Mouse (Mus musculus) urinary bladder, postnatal 25 days (tissue): ENCODE data around the gene Tjp2.
A peak's percentile ranks its signal among the peaks of the same experiment; 100 is the strongest.
"Not testable (repeated sequence)": the region's sequence is repeated elsewhere in the genome, so short reads cannot be mapped to it uniquely, and the experiment has no call there.

Source experiments
- DNase-seq: peaks from one replicate; pipeline ENCODE4 v3.0.0; 2022; ENCODE audit warnings: low spot score

The Tjp2 gene

DNA sequence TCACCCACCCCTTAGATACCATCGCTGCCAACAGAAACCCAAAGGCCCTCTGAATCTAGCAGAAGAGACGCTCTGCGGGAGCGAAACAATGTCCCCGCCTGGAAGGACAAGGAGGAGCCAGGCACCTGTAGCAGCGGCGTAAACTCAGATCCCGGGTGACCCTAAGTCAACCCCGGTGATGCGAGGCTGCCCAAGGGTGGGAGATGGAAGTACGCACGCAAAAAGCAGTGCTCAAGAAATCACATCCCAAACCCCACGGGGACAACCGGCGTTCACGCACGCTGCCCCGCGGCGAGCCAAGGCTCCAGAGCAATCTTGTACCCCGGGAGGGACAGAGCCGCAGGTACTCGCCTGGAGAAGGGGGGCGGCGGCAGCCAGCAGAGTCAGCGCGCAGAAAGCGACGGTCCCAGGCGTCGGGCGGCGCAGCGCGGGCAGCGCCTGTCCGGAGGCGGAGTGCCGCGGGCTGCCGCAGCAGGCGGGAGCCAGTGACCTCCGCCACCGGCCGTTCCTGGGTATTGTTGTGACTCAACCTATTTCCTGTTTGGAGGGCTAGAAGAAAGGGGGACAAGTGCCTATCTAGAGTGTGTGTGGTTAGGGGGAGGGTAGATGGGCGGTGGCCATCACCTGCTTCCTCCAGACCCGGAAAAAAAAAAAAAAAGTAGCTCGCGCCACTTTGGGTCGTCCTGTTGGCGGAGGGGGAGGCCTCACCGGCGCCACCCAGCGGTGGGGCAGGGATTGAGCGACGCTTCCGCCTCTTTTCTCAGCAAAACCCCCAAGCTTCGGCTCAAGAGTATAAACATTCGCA is at the start of gene Tjp2:
Gene Tjp2, minus strand, starts transcription at position 531 of the 805 bp plus-strand sequence.
- peak; percentile 75 for DNase-seq

DNA sequence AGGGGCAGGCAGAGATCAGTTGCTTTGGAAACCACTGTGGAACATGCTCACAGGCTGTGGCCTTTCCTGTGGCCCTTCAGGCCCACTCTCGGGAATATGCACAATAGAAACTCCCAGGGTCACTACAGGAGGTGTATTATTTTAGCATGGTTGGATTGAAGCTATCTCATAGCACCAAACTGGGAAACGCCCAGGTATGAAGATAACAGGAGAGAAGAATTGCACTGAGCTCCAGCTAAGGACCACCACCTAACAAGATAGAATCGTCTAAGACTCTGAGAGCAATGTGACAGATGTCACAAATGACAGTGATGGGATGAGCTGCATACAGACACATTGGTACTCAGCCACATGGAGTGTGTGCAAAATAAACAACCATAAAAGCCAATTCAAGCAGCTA is 49.5 kb upstream of the Tjp2 start:
- no peak for DNase-seq

DNA sequence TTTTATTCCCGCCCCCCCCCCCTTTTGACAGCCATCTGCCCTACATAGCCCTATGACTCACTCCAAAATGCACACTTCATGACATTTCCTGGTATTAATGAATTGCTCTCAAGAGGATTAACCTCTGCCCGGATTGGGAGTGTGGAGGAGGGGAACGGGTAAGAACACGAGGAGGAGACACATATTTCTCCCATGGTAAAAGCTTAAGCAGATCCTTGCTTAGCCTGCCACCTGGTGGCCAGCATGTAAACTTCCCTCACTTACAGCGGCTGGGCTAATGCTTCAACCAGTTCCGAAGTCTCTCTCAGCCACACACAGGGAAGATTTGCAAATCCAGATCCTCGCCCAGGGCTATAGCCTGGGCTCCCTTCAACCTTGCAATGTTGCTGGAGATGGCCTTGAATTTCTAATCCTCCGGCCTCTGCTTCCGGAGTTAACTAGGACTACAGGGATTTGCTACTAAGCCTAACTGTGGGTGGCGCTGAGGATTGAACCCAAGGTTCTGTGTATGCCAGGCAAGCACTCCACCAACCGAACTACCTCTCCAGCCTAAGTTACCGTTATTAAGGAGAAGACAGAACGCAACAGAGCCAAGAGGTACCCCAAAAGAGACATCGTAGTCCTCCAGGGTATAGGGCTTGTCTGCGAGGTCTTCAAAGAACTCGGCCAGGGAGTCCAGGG is 47.1 kb upstream of the Tjp2 start:
- DNase-seq = peak; percentile 86

DNA sequence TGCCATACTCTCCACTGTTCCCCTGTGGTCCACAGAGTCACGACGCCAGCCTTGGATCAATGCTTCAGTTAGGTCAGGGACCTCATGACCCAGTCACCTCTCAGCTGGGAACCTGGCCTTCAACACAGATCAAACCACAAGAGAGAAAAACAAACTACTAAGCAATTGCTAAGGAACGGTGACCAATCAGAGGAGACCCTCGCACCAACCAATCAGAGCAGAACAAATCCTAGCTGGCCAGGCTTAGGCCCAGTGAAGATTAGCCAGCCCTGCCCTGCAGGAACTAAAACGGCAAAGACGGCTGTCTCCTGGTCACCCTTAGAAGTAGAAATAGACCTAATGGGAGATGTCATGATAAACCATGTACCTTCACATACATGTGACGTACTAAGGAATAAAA is 46.5 kb upstream of the Tjp2 start:
- no peak for DNase-seq

DNA sequence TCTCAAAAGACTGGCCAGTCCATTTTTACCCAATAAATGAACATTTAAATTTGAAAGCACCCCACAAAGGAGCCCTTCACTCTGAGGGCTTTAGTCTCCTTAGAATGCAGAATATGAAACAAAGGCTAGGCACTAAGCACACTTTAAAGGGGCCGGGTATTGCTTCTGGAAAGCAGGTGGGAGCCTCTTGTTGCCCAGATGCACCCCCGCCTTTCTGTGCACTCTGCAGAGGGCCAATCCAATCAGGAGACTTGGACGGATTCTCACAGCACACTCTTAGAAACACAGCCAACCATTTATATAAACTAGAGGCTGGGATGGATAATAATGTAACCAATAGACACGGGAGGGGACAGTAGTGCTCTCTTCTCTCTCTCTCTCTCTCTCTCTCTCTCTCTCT is 43.7 kb upstream of the Tjp2 start:
- DNase-seq = no peak

DNA sequence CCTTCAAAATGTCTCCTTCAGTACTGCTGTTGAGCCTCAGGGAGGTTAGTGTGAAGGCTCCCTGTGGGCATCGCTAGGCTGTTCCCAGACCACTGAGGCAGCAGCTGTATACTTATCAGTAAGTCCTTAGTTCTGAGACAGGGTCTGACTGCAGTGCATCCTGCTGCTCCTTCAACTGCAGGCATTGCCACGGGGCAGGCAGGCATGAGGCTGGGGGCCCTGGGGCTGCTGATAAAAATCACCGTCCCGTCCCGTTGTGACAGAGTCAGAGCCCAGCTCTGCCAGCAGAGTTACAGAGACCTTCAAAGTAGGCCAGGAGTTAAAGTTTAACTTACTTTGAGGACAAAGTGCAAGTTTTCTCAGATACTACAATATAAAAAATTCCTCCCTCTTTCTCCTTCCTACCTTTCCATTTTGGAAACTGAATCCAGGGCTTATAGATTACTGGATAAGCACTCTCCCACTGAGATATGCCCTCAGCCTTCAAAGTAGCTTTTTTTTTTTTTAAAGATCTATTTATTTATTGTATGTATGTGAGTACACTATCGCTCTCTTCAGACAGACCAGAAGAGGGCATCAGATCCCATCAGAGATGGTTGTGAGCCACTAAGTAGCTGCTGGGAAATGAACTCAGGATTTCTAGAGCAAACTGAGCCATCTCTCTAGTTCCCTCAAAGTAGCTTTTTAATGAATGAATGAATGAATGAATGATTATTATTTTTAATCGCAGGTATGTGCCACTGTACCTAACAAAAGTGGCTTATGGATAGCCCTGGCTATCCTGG is 41.4 kb upstream of the Tjp2 start:
- no peak for DNase-seq

DNA sequence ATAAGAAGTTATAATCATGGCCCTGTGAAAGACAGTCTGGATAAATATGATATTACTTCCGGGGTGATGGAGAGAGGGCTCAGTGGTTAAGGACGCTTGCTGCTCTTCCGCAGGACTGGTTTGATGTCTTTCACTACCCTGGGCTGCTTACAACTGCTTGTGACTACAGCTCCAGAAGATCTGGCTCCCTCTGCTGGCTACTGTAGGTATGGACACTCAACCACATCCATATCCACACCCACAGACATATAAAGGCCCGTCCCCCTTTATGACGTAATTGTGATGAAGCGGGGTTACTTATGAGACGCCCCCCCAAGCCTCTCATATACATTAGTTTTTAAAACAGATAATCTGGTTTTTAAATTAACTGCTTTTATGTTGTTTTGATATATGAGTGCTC is 40.2 kb upstream of the Tjp2 start:
- DNase-seq = peak; percentile 81

DNA sequence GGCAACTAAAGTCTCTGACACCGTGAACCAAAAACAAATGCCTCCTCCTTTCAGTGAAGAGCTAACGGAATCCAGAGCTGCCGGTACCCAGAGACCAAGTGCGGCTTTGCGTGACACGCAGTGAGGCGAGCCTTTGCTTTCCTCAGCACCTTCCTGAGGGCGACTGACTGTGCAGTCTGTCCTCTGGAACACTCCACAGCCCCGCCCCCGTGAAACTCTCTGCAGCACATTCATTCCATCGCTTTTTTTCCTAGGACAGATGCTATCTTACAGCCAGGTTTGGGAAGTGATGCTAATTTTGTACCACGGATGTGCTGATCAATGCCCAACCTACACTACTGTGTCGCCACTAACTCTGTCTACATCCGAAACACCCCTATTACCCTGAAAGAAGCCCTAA is 37.9 kb upstream of the Tjp2 start:
- DNase-seq = no peak

DNA sequence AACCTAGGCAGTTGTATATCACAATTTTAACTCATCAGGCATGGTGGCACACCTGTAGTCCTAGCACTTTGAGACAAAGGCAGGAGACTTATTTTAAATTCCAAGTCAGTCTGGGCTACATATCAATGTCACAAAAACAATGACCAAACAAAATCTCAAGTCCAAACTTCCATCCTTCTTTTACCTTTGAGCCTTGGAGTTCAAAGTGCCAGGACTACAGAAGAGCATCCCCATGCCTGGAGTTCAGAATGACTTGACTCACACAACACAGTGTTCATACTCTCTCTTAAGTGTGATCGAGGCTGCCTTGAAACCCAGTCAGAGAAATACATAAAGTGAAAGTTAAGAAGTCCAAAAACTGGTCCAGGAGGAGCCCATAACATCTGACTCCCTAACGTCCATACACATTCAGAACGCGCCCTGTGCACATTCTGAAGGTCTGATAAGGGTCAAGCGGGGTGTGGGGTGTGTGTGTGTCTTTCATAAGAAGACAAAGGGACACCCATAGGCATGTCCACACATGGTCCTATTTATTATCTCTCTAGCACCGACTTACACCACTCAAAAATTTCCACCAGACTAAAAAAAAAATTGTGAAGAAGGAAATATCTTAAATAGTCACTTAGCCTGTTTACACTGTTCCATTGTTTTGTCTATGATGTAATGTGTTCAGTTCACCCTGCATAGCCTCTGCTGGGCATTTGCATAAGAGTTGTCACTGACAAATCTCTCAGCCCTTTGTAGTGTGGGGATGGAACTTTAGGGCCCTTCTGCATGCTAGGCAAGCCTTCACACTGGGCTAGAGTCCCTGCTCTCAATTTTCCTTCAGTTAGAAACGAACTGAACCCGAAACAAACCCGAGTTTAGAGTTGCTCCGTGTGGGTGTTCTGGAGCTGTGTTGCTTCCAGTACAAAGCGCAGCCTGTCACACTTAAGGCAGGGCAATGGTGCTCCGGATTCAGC is 34.8 kb upstream of the Tjp2 start:
- DNase-seq = no peak

DNA sequence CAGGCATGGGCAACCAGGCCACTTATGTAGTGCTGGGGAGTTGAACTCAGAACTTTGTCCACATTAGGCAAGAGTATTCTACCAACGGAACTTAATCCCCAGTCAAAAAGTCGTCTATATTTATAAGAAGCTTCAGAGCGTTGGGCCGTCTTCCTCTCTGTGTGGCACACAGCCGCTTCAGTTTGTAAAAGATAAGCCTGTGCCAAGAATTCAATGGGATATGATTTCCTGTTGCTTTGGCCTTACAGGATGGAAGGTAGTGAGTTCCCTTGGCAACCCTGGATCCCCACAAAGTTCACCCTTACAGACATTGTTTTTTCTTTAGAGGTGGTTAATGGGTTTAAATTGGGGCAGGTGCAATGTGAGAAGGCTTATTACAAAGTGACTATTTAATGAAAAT is 33.5 kb upstream of the Tjp2 start:
- DNase-seq = no peak

DNA sequence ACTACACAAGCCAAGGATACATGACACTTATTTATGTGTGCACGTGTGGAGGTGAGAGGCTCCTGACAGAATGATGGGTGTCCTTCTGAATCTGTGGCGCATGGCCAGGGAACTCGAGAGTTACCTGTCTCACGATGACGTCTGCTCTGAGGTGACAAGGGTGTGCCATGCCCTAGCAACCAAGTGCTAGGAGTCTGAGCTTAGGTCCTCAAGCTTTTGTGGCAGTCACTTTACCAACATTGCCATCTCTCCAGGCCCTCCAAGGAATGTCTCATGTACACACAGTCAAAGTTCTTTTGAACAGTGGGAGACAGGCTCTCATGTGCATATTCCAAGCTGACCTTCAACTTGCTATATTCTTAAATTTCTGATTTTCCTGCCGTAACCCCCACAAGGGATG is 33.1 kb upstream of the Tjp2 start:
- no peak for DNase-seq

DNA sequence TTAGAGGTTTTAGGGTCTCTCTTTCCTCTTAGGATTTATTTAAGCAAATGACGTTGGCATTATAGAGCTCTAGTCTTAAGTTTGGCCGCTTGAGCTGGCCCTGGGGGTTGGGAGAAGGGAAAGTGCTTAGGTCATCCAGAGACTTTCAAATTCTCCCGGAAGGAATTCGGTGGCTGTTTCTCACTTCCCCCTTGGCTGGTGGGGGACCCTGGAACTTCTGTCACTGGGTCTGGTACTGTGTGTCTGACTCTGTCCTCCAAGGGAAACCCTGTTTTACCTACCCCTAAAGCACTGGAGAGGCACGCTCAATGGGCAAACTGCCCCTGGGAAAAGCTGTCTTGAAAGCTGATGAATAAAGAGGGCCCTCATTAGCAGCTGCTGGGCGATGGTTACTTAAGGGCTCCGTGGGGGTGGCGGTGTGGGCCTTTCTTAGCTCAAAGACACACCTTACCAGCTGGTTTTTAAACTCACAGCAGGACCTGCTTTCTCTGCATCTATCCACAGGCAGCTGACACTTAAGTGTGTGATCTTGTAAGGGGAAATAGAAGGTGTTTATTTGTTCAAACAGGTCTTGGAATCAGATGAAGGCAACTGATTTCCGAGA is 28.9 kb upstream of the Tjp2 start:
- no peak for DNase-seq

DNA sequence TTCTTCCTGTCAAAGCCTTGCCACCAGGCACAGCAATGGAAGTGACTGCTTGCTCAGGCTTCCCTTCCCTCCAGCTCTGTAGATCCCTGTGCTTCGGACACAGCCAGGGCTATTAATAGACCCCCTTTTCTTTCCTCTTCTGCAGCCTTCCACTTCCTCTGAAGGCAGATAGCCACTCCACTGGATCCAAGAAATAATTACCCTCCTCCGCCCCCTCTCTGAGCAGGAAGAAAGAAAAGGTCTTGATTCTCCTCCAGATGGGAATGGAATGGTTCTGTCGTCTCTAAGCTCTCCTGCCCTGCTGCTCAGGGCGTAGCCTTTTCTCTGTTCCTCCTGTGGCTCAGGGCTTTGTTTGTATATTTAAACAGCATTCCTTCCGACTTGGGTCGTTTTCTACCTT is 27.0 kb upstream of the Tjp2 start:
- DNase-seq = no peak

DNA sequence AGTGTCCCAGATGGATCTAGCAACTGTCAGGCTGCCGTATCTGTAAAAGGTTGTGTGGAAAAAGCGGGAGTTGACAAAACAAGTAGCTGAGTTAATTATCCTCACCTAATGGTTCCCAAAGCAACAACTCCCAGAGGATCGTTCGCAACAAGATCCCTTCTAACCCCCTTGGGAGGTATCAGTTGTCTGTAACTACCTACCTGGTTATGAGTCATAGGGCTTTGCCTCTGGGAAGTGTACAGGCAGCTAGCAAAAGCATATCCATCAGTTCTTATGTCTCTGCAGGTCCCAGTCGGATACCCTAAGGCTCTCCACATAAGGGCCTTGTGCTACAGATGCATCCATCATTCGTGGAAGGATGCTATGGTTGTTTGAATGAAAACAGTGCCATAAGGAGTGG is 18.5 kb upstream of the Tjp2 start:
- DNase-seq = no peak

DNA sequence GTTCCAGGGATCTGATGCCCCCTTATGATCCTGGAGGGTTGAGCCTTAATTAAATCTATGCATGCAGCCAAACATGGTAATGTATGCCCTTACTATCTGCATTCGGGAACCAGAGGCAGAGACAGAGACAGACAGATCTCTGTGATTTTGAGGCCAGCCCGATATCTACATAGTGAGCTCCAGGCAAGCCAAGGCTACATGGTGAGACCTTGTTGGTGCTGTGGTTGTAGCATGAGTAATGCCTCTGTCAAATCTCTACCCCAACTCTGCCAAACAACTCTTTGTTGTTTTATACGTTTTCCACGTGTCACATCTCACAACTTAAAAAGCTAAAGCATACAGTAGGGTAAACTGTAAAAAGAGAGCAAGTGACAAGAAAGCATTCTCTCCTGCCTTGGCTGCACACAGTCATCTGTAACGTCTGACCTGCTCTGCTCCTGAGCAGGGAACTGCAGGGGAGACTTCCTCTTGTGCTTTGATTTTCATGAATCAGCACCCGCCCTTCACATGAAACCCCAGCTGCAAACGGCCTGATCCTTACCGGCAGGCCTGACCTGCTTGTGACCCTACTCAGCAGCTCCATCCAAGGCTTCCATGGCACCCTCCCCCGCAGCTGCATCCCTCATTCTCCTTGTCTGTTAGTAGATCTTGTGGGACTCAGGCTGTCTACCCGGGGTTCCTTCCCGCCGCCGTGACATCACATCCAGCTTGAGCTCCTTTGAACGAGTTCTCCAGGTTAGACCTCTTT is 17.1 kb upstream of the Tjp2 start:
- no peak for DNase-seq

DNA sequence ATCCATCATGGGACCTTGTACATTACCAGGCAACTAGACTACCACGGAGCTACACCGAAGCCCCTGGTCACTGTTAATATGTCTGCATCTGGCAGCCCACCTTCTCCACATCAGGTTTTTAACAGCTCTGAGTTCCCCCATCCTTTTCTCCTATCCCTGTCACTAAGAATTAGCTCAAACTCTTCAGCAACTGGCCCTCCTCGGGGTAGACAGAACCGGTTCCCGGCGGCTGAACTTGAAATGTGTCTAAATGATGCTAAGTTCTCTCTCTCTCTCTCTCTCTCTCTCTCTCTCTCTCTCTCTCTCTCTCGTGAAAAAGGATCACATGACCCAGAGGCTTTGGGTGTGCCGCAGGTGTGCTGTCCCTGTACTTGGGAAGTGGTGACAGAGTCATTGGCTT is 16.4 kb upstream of the Tjp2 start:
- DNase-seq = no peak

DNA sequence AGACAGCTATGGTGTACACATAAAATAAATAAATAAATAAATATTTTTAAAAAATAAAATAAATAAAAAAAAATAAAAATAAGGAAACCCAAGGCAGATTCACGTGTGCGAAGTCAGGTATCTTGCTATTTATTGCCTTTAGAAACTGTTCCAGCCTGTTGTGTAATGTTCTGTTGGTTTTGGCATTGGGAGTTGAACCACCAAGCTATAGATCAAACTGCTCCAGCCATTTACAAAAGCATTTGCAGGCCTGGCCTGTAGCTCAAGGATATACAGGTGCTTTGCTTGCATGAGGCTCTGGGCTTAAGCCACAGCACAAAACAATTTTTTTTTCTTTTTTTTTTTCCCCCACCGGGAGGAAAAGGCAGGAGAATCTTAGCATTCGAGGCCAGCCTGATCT is 13.2 kb upstream of the Tjp2 start:
- no peak for DNase-seq

DNA sequence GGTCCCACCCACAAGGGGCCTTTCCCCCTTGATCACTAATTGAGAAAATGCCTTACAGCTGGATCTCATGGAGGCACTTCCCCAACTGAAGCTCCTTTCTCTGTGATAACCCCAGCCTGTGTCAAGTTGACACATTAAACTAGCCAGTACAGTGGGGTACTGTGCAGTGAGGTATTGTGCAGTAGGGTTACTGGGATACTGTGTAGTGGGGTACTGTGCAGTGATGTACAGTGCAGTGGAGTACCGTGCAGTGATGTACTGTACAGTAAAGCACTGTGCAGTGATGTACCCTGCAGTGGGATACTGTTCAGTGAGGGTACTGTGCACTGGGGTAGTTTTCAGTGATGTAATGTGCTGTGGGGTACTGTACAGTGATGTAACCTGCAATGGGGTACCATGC is 7.5 kb upstream of the Tjp2 start:
- not testable (repeated sequence) for DNase-seq

DNA sequence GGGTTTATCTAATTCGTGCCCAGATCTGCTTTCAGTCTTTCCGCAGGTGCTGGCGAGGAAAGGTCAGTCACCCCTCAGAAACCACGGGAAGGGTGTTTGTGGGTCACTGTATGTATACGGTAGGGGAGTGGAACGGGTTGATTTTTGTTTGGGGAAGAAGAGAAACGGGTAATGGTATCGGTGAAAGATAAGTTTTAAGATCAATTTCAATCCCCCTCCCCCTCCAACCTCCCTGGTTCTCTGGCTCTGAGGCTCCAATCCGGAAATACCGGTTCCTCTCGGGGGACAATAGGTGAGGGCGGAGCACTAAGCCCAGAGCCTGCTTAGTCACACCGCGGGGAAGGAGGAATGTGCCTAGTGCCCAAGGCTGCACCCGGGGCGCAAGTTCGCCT is 471 bp upstream of the Tjp2 start:
- DNase-seq = peak; percentile 61

DNA sequence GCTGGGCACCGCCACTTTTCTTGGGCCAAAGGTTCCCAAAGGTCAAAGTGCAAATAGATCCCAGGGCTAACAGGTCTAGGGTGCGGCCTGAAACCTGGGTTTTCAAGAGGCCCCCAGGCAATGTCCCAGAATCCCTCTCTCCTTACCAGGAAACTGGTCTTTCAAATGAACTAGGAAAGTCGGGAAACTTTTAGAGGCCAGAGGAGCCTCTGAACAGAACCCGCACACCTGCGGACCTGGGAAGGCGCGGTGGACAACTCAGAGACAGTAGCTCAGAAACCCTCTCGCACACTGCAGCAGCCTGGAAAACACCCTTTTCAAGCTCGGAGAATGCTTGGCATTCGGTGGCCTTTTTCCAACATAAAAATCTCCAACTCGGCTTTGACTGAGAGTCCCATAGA is 979 bp downstream of the Tjp2 start:
- peak; percentile 17 for DNase-seq

DNA sequence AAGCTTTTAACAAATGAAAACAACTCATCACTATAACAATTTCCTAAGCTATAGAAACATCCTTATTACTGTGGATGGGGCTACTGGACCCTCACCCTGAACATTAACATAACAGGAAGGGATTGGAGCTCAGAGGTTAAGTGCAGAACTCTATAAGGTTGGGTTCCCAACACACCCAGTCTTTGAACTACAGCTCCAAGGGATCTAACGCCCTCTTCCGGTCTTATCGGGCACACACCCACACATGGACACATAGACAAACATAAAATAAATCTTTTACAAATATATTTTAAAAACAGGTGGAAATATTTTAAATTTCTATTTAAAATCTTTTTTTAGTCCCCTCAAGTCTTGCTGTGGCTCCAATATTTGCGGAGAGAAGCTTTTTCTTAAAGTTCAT is 3.4 kb downstream of the Tjp2 start:
- no peak for DNase-seq
